Mouse (Mus musculus) neutrophil, adult 59 days (primary cell): ENCODE results near the gene Nmnat2. TPM values are rescaled to one million over a fixed set of nuclear protein-coding genes. Genes with fewer than 3 reads are reported as not detected.

ENCODE experiments used
- total RNA-seq, 2 experiments: library from RNA; stranded (reverse); gene quantifications; 1 replicate in 1 of 2; 2 replicates in 1 of 2; pipeline ENCODE4 v1.2.4; 2023

Gene Nmnat2
- not detected for total RNA-seq

GRCm38 (mm10) chr1:152954821-152955523 is at the start of gene Nmnat2:
TSS of gene Nmnat2 (plus strand) at chr1:152954993.

Other genes starting within 250 kb of the Nmnat2 start
- not detected for gene Apobec4, start 204.4 kb upstream of the Nmnat2 start, total RNA-seq
- gene Rgl1, start 188.6 kb upstream of the Nmnat2 start, total RNA-seq, result 1 to 10 TPM; 1.5 to 2.4 TPM
- 100 to 1,000 TPM; 519 to 548 TPM for gene Arpc5, start 188.5 kb upstream of the Nmnat2 start, total RNA-seq
- 1,000 to 10,000 TPM; 1,049 to 1,159 TPM for gene Ncf2, start 154.8 kb upstream of the Nmnat2 start, total RNA-seq
- 10 to 100 TPM; 51.9 to 55.5 TPM for gene Smg7, start 52.3 kb upstream of the Nmnat2 start, total RNA-seq
- gene Lamc2, start 231.5 kb downstream of the Nmnat2 start, total RNA-seq, result not detected